Mouse (Mus musculus): ENCODE measurements around the gene Emp1.

Gene Emp1

DNA sequence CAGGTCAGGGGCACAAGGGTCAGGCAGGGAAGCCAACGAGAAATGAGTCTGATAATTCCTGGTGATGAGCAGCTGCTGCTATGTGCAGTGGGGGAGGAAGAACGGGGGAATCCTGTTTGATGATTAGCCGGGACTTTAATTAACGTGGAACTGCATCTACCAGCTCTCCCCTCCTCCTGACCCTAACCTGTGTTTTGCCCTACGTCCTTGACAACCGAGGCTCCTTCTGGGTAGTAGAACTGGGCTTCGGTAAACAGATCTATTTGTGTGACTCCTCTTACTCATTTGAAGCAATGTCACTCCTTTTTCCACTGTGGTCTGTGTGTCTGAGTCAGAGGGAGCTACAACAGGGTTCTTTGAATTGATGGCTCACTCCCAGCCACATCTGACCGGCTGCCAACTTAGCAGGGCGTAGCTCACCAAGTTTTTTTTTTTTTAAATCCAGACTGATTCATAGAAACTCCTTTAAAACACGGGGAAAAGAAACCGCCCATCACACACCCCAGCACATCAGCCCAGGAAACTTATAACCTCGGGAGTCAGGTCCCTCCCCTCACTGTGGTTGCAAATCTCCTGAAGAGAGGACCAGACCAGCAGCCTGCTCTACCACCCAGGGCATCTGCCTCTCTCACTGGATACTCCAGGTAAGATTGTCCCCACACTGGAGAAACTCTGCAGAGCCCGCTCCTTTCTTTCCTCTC is at the start of gene Emp1:
Gene Emp1, plus strand, starts transcription at position 87 of the 701 bp plus-strand sequence.
- no peak for DNase-seq (ENCODE audit: low spot score)

- peak; percentile 28 for DNase-seq (ENCODE audit: low spot score)
Observed at GRCm38 (mm10) chr6:135313981-135314380, 48.4 kb upstream of the Emp1 start.

- no peak for DNase-seq (ENCODE audit: low spot score)
Observed at GRCm38 (mm10) chr6:135316141-135316540, 46.2 kb upstream of the Emp1 start.

DNA sequence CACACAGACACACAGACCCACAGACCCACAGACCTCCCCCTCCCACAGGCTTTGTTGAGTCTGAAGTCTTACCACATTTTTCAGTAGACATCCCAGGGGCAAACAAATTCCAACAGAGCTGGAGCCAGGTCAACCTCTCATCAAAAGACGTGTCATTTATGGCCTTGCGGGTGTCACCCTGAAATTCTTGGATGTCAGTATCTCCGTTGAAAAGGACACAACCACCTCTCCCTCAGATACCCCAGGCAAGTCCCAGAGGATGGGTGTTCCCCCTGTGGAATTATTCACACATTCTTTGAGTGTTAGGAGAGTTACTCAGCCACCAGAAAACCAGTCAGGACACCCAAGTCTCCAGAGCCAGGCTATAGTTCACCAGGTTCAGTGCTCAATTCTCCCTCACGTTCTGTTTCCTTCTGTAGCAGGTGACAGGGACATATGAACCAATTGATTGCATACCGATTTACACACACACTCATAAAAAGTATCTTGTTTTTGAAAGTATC is 42.9 kb upstream of the Emp1 start:
- DNase-seq (ENCODE audit: low spot score) = no peak

GRCm38 (mm10) chr6:135322749-135323148 is 39.6 kb upstream of the Emp1 start:
- DNase-seq (ENCODE audit: low spot score) = no peak

GRCm38 (mm10) chr6:135323311-135323982 is 38.9 kb upstream of the Emp1 start:
- peak; percentile 42 for DNase-seq (ENCODE audit: low spot score)

- no peak for DNase-seq (ENCODE audit: low spot score)
Observed at GRCm38 (mm10) chr6:135324111-135324510, 38.2 kb upstream of the Emp1 start.

- no peak for DNase-seq (ENCODE audit: low spot score)
Observed at GRCm38 (mm10) chr6:135324686-135325300, 37.6 kb upstream of the Emp1 start.

DNA sequence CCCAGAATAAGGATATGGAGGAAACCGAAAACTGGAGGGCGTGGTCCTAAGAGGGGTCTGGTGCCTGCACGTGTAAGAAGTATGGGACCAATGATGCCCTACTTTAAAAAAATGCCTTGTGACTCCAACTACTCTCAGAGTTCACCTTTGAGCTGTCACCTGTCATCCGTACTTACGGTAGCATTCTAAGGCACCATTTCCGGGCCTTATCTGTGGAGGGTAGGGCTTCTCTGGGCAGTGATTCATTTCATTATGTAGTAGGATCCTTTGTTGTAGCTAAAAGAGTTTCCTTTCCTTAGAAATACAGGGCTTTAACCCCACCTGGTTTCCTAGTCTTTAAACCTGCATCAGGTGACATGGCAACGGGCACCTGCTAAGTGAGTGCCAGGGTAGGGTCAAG is 35.5 kb upstream of the Emp1 start:
- DNase-seq (ENCODE audit: low spot score) = no peak

- no peak for DNase-seq (ENCODE audit: low spot score)
Observed at GRCm38 (mm10) chr6:135331916-135332315, 30.4 kb upstream of the Emp1 start.

- peak; percentile 74 for DNase-seq (ENCODE audit: low spot score)
Observed at GRCm38 (mm10) chr6:135332737-135333281, 29.5 kb upstream of the Emp1 start.

GRCm38 (mm10) chr6:135333994-135334651 is 28.2 kb upstream of the Emp1 start:
- DNase-seq (ENCODE audit: low spot score) = peak; percentile 59

- no peak for DNase-seq (ENCODE audit: low spot score)
Observed at GRCm38 (mm10) chr6:135336376-135336775, 26.0 kb upstream of the Emp1 start.

- DNase-seq (ENCODE audit: low spot score) = no peak
Observed at GRCm38 (mm10) chr6:135340355-135341075, 21.8 kb upstream of the Emp1 start.

DNA sequence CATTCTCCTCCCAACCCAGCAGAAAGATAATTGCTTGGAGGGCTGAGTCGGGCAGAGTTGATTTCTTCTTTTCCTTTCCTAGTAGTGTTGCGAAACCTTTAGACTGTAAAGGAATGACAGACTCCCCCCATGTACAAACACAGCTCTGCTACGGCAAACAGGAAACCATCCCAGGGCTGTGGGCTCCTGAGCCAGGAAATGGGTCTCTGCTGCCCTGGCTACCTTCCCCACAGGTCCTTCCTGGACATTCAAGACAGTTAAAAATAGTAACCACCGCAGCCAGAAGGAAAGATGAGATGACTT is 21.3 kb upstream of the Emp1 start:
- DNase-seq (ENCODE audit: low spot score) = no peak

- DNase-seq (ENCODE audit: low spot score) = no peak
Observed at GRCm38 (mm10) chr6:135351638-135352302, 10.6 kb upstream of the Emp1 start.

GRCm38 (mm10) chr6:135352537-135352936 is 9.8 kb upstream of the Emp1 start:
- DNase-seq (ENCODE audit: low spot score) = no peak

DNA sequence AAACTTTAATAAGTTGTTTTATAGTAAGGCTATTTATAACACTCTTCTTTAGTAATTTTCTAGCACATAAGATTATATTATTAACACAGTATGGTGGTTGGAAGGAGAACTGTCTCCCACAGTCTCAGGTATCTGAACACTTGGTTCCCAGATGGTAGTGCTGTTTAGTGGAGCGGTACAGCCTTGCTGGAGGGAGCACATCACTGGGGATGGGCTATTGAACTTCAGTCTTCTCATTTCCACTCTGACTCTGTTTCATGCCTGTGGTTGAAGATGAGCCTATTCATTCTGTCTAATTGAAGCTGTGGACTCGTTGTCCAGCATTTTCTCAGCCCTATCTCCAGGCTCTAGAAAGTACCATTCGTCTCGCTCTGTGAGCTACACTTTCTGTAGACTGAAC is 7.4 kb upstream of the Emp1 start:
- DNase-seq (ENCODE audit: low spot score) = no peak

GRCm38 (mm10) chr6:135360331-135360730 is 2.0 kb upstream of the Emp1 start:
- DNase-seq (ENCODE audit: low spot score) = no peak

DNA sequence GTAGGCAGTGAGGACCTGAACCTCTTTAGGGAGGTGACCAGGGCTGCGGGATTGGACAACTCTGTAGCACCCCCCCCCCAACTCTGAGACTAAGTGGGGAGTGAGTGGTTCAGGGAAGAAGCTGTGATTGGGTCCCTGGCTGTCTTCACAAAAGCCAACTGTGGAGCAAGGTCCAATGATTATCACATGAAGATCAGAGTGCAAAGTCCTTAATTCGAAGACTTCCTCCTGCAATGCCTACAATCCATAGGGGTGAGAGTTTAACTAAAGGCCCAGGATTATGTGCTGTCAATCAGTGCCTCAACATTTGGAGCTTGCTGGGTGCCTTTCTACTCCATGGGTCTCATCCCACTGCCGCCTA is 267 bp upstream of the Emp1 start:
- DNase-seq (ENCODE audit: low spot score) = no peak

DNA sequence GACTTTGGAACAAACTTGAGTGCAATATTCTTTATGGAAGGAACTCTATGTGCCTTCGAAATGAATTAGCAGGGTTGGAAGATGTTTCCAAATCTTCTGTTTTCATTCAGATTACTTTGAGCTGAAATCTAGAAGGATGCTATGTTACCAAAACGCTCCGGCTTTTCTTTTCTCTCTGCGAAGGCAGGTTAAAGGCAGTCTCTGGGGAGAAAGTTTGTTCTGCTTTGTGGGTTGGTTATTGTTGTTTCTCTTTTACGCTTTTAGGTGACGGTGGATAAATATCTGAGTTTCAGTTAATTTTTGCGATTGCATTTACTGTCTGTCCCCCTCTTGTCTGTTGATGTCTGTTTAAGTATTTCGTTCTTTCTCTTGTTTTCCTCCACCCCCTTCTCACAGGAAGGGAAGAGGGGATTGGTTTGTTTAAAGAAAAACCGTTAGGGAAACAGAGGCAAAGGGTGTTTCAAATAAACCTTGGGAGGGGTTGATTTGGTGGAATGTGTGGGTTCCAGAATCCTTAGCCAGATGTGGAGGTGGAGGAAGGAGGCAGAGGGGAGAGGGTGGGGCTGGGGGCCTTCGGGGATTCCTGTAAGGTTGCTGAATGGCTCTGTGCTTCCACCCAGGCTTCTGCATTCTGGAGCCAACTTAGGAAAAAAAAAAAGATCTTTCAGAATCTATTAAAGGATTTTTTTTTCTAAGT is 1.1 kb downstream of the Emp1 start:
- DNase-seq (ENCODE audit: low spot score) = no peak

Measured in embryo, embryonic 10.5 days (tissue).